ENCODE assay signal across 17 mouse cellular contexts in genomic region chr7:35958052-35958451, GRCm38 (mm10).
DNase-seq lines count a peak whose midpoint lies in the region; ATAC-seq and TF ChIP-seq lines count a peak whose summit lies in the region.
"Had no signal": no experiment of that assay in that cellular context is flagged by ENCODE, and none has a peak within 500 bp of the region (broad histone marks: within the 10 kb centered on the region; RNA-seq: fewer than 3 reads in every experiment).

No protein-coding gene starts in this region.

- DNase-seq in hindbrain, embryonic 10.5 days (ENCODE audit: low spot score), result peak; percentile 24
- peak; percentile 12 for DNase-seq in lung, postnatal 36 days
- no peak for DNase-seq in lung, adult 18-20 months
- DNase-seq in midbrain, postnatal 0 days (ENCODE audit: low spot score), result peak; percentile 52
- DNase-seq in right cerebral cortex, postnatal 4 days, result no peak
- DNase-seq: adrenal gland, postnatal 25 days; cerebellum, adult 9-11 months; heart, postnatal 4 days; layer of hippocampus, postnatal 36 days; right cerebral cortex, postnatal 25 days had no signal

- H3K4me1 ChIP-seq in hindbrain, embryonic 10.5 days (replicated peaks), result peaks cover 12% of the 10 kb centered on the region; the same call in 1 of the 2 replicates
- H3K4me1 ChIP-seq in hindbrain, embryonic 12.5 days, result no peaks in the 10 kb centered on the region
- H3K4me1 ChIP-seq in hindbrain, embryonic 13.5 days (replicated peaks), result 0 out of 2 replicates have a peak, but pooled peaks cover 3% of the 10 kb centered on the region
- no peaks in the 10 kb centered on the region for H3K4me1 ChIP-seq in midbrain, postnatal 0 days (ENCODE audit: insufficient read depth, low read length)
- H3K4me1 ChIP-seq in forebrain, embryonic 12.5 days, result no peaks in the 10 kb centered on the region; the same call in 1 of the 2 replicates
- H3K4me1 ChIP-seq: embryonic facial prominence, embryonic 13.5 days; liver, embryonic 12.5 days had no signal

- H3K4me2 ChIP-seq in hindbrain, embryonic 12.5 days (replicated peaks), result no peak overlapping the region
- no peak overlapping the region for H3K4me2 ChIP-seq in hindbrain, embryonic 13.5 days
- no peak overlapping the region for H3K4me2 ChIP-seq in midbrain, postnatal 0 days (ENCODE audit: low read depth, low read length, poor library complexity, severe bottlenecking)
- H3K4me2 ChIP-seq in forebrain, embryonic 12.5 days, result no peak overlapping the region
- H3K4me2 ChIP-seq: embryonic facial prominence, embryonic 13.5 days; heart, embryonic 11.5 days; liver, embryonic 12.5 days had no signal

- H3K27ac ChIP-seq in hindbrain, embryonic 10.5 days, result no peak overlapping the region
- no peak overlapping the region for H3K27ac ChIP-seq in hindbrain, embryonic 12.5 days
- H3K27ac ChIP-seq in hindbrain, embryonic 13.5 days, result no peak overlapping the region
- no peak overlapping the region for H3K27ac ChIP-seq in midbrain, postnatal 0 days (ENCODE audit: low read depth, low read length)
- no peak overlapping the region for H3K27ac ChIP-seq in forebrain, embryonic 12.5 days
- H3K27ac ChIP-seq: embryonic facial prominence, embryonic 13.5 days; liver, embryonic 12.5 days had no signal

- H3K36me3 ChIP-seq in hindbrain, embryonic 10.5 days, result no peaks in the 10 kb centered on the region
- H3K36me3 ChIP-seq in hindbrain, embryonic 12.5 days, result no peaks in the 10 kb centered on the region
- no peaks in the 10 kb centered on the region for H3K36me3 ChIP-seq in hindbrain, embryonic 13.5 days
- no peaks in the 10 kb centered on the region for H3K36me3 ChIP-seq in midbrain, postnatal 0 days (ENCODE audit: insufficient read depth, low read length)
- H3K36me3 ChIP-seq in forebrain, embryonic 12.5 days (replicated peaks), result no peaks in the 10 kb centered on the region
- H3K36me3 ChIP-seq: embryonic facial prominence, embryonic 13.5 days; liver, embryonic 12.5 days had no signal

- no peak overlapping the region for H3K9ac ChIP-seq in hindbrain, embryonic 12.5 days
- no peak overlapping the region for H3K9ac ChIP-seq in hindbrain, embryonic 13.5 days
- no peak overlapping the region for H3K9ac ChIP-seq in midbrain, postnatal 0 days (replicated peaks; ENCODE audit: low read length, poor library complexity, severe bottlenecking)
- H3K9ac ChIP-seq in forebrain, embryonic 12.5 days, result no peak overlapping the region
- H3K9ac ChIP-seq: embryonic facial prominence, embryonic 13.5 days; liver, embryonic 12.5 days had no signal

- no peak for ATAC-seq in hindbrain, embryonic 12.5 days (ENCODE audit: low FRiP score)
- ATAC-seq in hindbrain, embryonic 13.5 days (ENCODE audit: low FRiP score), result 0 out of 2 replicates have a peak, but pooled peaks have one; percentile 49
- ATAC-seq in midbrain, postnatal 0 days (ENCODE audit: low FRiP score), result no peak; the same call in 1 of the 2 replicates
- ATAC-seq in forebrain, embryonic 12.5 days (ENCODE audit: low FRiP score), result no peak
- ATAC-seq: activated CD4-positive, CD25-positive, alpha-beta regulatory T cell, adult 4 months; liver, embryonic 12.5 days had no signal

- no peak for TF ChIP-seq CTCF in midbrain, postnatal 0 days (IDR thresholded peaks at IDR 0.05)

- no peak overlapping the region for H3K4me3 ChIP-seq in hindbrain, embryonic 10.5 days
- no peak overlapping the region for H3K4me3 ChIP-seq in hindbrain, embryonic 12.5 days
- H3K4me3 ChIP-seq in hindbrain, embryonic 13.5 days, result no peak overlapping the region
- no peak overlapping the region for H3K4me3 ChIP-seq in midbrain, postnatal 0 days (ENCODE audit: low read depth, low read length)
- H3K4me3 ChIP-seq in forebrain, embryonic 12.5 days (replicated peaks), result no peak overlapping the region
- H3K4me3 ChIP-seq: embryonic facial prominence, embryonic 13.5 days; liver, embryonic 12.5 days had no signal

- H3K9me3 ChIP-seq in hindbrain, embryonic 10.5 days, result peaks cover 10% of the 10 kb centered on the region; the same call in 1 of the 2 replicates
- H3K9me3 ChIP-seq in hindbrain, embryonic 12.5 days (replicated peaks), result 0 out of 2 replicates have a peak, but pooled peaks cover 3% of the 10 kb centered on the region
- H3K9me3 ChIP-seq in hindbrain, embryonic 13.5 days, result no peaks in the 10 kb centered on the region
- H3K9me3 ChIP-seq in midbrain, postnatal 0 days (ENCODE audit: low read length), result no peaks in the 10 kb centered on the region
- H3K9me3 ChIP-seq in forebrain, embryonic 12.5 days, result 0 out of 2 replicates have a peak, but pooled peaks cover 4% of the 10 kb centered on the region

- WGBS in hindbrain, embryonic 10.5 days, result 8% methylated on average over 2 of the region's 2 CpGs
- 10% methylated on average over 2 of the region's 2 CpGs for WGBS in hindbrain, embryonic 12.5 days
- 2% methylated on average over 2 of the region's 2 CpGs for WGBS in hindbrain, embryonic 13.5 days
- 11% methylated on average over 2 of the region's 2 CpGs for WGBS in midbrain, postnatal 0 days
- 19% methylated on average over 2 of the region's 2 CpGs for WGBS in forebrain, embryonic 12.5 days

- no peaks in the 10 kb centered on the region for H3K27me3 ChIP-seq in hindbrain, embryonic 10.5 days (ENCODE audit: insufficient read depth, poor library complexity, severe bottlenecking)
- H3K27me3 ChIP-seq in hindbrain, embryonic 12.5 days, result no peaks in the 10 kb centered on the region
- H3K27me3 ChIP-seq in hindbrain, embryonic 13.5 days, result no peaks in the 10 kb centered on the region
- H3K27me3 ChIP-seq in midbrain, postnatal 0 days (ENCODE audit: insufficient read depth, low read length), result no peaks in the 10 kb centered on the region
- H3K27me3 ChIP-seq in forebrain, embryonic 12.5 days, result peaks cover 4% of the 10 kb centered on the region; the same call in 1 of the 2 replicates
- H3K27me3 ChIP-seq: embryonic facial prominence, embryonic 13.5 days; liver, embryonic 12.5 days had no signal

Comparison
In these comparisons a context has a peak if more than half of its experiments do, and no peak if none do; other contexts are left out.
1. DNase-seq: peak in hindbrain, embryonic 10.5 days (single experiment), lung, postnatal 36 days (single experiment) and midbrain, postnatal 0 days (single experiment); none in lung, adult 18-20 months (0 of 2) and right cerebral cortex, postnatal 4 days (single experiment).